Mouse (Mus musculus) cortical plate, adult 2 months (tissue): ENCODE data around the gene Fam163a.

Source experiments
- CTCF ChIP-seq: fragments of 200-500 bp; IDR thresholded peaks from 2 replicates; pipeline ENCODE4 v1.5.1; 2011; ENCODE audit warnings: mild to moderate bottlenecking, control low read depth, low read length; ENCODE audit not compliant: insufficient read depth; ENCODE audit errors: extremely low read depth
- POLR2A ChIP-seq: fragments of 200-500 bp; IDR thresholded peaks from 2 replicates; pipeline ENCODE4 v1.6.1; 2011; ENCODE audit warnings: mild to moderate bottlenecking, low read length, control low read depth; ENCODE audit not compliant: insufficient read depth; ENCODE audit errors: extremely low read depth

- no peak for TF ChIP-seq CTCF
- TF ChIP-seq POLR2A = no peak
Measured at GRCm38 (mm10) chr1:156108400-156108799, 96.4 kb downstream of the Fam163a start.
